Mouse (Mus musculus) R1 (cell line): ENCODE data around the gene Creld2.

Experiments used
- DNase-seq: peaks from one replicate; pipeline ENCODE4 v3.0.0-alpha.2; 2018; ENCODE audit warnings: low read depth, low spot score

Creld2 gene

DNA sequence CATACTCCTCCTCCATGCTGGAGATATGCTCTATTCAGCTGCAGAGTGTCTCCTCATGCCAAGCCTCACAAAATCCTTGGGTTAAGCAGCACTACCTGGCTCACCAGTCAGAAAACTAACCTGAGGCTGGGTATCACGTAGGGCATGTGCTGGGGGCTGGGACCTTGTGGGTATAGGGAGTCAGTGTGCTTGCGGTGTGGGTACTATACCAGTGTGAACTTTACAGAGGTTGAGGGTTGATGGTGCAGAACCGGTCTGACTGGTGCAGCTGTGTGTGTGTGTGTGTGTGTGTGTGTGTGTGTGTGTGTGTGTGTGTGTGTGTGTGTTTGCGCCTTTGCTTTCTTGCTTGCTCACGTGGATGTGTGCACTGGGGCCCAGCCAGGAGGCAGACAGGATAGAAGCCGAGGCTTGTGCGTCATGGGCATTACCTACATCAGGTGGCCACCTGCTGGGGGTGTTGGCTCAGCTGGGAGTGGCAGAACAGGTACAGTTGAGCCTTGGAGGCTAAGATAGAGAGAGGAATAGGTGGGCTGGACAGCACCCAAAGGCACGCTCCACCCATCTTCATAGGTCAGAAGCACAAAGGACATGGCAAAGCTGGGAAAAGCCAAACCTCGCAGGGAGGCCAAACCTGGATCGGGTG, 32.2 kb downstream of the Creld2 start:
- DNase-seq, result no peak

DNA sequence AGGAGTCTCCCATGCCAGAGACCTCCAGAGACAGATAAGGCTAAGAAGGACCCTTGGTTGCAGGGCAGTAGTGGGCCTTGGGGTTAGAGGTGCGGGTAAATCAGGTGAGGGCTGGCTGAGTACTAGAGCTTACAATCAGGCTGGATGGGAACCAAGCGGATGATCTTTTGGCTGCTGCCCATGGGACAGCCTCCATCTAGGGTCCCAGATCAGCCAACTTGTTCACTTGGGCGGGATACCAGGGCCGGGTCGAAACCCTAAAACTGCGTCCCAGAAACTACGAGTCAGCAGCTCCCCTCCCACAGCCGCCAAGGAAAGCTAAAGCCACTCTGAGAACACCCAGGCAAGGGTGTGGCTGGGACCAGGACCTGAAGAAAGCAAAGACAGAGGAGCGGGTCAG, 33.7 kb downstream of the Creld2 start:
- no peak for DNase-seq

DNA sequence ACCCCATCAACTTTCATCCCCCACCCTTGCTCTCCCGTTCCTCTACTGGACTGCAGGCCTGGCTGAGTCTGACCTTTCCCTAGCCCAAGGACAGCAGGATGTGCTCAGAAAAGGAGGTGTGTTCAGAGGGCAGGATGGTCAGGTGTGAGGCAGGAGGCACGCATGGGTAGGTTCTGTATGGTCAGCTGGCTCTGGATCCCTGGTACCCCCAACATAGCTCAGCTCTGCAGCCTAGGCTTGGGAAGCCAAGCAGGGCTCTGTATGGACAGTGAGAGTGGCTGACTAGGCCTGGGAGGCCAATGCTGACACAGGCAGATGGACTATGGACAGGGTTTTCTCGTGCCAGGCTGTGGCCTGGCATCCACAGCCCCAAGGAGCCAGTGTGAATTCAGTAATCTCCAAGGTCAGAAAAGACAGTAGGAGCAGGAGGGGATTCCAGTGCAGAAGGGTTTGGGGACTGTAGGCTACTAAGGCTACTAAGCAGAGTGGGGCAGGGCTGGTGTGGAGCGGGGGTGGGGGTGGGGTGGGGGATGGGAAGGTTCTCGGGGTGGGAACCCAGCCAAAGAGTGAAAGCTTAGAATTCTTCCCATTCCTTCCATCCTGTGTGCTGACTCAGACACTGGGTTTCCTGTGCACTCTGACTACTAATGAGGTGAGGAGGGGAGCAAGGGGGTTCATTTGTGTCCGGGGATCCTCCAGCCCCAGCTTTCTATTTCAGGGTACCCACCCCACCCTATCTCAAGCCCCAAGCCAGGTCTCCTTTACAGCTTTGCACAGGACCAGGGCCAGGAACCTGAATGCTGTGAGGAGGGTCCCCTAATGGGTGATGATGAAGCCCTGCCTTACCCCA, 34.9 kb downstream of the Creld2 start:
- DNase-seq, result peak; percentile 82

DNA sequence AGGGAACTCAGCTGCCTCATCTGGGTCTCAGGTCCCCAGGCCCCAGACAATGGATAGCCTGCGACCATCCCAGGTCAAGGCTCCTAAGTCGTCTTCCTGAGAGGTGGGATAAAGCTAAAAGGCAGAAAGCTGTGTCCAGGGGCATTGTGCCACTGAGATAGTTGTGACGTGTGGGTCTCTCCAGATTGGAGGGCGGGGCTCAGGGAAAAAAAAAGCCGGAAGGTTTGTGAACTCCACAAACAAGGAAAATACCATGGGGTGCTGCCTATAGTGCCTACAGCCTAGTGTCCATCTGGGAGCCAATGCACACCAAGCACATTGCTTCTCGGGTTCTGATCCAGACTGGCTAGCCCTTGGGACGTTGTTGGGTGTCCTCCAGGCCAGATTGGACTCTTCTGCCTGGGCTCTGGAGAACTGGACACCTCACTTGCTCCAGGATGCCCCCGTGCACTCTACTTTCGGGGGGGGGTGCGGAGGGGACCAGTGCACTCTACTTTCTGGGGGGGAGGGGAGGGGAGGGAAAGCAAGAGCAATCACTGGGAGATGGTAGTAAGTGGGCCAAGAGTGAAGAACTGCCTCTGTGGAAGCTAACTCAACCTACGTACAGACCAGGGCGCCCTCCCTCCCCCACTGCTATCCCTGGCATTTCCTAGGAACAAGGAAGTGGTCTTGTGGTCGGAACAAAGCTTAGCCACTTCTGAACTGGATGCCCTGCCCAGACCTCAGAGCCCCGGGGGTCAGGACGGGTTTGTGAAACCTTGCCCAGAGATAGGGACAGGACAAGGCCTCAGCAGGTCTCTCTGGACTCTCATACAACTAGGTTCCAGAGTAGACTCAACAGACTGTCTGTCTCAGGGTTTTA, 35.8 kb downstream of the Creld2 start:
- DNase-seq, result peak; percentile 84

DNA sequence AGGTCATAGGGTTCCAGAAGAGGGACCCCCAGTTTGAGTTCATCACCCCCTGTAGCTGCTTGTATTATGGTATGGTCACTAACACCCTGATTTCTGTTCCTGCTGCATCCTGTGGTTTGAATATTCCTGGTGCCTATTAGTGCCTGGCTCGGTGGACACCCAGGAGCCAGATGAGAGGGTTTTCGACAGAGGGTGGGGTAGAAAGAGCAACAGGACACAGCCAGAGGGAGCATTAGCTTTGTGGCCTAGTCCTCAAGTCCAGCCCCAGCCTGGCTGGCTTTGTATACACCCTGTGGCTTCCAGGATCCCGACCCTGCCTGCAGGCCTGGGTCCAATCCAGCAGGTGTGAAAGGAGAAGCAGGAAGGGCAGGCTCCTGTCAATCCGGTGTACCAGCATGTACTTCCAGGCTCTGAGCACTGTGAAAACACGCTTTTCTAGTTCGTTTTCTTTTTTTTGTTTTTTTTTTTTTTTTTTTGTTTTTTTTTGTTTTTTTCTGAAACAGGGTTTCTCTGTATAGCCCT, 36.5 kb downstream of the Creld2 start:
- peak; percentile 30 for DNase-seq

DNA sequence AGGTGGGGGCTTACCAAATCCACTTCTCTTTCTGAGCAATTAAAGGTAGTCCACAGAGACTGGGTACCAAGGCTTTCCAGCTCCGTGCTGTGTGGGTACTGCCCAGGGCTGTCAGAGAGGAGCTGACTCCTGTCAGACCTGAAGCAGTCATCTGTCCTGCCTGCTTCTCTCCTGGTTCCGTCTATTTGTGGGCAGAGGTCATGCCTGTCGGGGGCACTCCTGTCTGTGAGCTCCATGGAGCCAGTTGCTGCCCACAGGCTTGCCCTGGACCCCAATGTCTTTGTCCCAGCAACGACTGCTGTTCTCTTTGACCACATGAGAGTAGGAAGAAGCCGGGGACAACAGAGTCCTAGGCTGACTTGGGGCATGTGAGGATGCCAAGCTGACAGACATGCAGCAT, 37.2 kb downstream of the Creld2 start:
- DNase-seq, result no peak

DNA sequence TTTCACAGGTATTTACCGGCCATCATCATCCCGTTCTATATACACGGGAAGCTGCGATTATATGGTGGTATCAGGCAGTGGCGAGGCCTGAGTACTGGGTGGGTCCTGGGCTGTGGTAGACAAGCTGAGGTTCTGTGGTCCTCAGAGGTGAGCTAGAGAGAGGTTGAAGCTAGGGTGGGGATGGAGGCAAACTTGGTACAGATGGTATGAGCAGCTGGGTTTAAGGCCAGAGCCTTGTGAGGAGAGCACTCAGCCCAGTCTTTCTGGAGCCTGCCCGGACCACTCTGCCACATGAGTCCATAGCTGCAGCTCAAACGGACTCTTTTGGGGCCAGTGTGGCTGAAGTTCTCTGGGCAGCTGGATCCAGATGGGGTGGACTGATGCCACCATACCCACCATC, 37.9 kb downstream of the Creld2 start:
- DNase-seq, result no peak

DNA sequence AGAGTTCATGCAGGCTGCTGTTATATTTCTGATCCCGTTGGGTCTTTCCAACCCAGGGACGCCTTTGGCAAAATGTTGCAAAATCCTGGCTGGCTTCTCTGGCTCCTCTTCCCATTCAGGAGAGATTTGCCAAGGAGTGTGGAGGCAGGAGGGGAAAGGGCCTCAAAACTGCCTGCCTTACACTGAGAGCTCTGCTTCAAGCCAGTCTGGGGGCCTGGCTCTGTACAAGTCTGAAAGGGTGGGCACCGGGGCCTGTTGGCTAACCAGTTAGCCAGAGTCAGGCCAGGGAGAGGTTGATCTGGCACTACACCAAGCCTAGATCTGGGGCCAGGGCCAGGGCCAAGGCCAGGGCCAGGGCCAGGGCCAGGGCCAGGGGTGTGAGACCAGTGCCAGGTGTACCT, 38.7 kb downstream of the Creld2 start:
- DNase-seq, result no peak

DNA sequence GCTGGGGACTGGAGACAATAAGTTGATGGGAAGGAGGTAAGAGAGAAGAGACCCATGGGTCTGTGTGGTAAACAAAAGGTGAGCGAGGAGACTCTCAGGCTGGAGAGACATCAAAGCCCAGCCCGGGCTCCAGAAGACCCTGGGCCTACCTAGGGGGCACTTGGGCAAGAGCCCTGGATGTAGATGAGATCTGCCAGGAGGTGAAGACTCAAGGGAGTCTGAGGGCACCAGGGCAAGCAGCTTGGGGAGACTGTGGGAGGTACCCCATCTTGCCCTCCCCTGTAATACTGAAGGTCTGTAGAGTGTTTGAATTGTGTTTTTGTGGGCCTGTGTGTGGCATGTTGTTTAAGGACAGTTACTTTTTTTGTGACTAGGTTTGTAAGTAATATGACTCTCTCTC, 39.3 kb downstream of the Creld2 start:
- DNase-seq, result no peak

DNA sequence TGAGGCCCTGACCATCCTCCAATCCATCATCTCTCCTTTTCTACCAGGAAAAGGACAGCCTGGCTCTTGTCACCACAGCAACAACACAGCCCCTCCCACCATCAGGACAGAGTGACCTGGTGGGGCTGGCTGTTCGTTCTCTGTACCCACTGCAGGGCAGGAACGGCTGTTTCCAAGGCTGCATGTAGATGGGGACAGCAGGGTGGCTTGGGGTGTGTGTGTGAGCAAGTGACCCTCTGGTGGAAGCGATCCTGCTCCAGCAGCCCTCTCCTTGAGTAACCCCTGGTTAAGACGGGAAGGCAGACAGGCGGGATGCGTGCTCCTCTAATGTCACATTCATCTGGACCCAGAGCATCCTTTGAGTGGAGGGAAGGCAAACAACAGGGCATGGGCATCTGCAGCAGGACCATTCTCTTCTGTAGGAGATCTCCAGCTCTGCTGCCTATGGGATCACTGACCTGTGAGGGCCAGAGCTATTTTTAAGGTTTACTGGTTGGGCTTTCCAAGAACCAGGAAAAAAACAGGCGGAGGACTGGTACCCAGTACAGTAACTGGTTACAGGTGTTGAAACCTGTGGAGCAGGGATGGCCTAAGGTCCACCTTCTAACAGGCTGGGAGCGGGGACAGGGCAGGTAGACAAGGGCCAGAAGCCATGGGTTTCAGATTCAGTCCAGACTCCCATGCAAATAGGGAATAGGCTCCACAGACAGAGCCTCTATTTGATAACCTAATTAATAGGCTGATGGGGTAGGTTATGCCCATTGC, 39.9 kb downstream of the Creld2 start:
- no peak for DNase-seq

DNA sequence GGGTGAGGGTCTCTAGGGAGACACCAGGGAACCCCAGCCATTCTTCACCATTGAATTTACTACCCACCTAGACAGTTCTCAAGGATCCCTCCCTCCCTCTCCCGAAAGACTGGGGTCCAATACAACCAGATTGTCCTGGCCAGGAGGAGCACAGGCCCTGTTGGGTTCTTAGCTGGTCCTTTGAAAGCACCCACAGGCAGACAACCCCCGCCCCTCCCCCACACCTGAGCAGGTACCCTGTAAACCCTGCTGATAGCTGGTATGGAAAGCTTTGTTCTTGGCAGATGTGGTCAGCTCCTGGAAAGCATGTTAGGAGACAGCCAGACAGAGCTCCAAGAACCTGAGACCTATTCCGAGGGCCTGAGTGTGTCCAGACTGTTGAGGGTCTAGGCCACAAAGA, 41.3 kb downstream of the Creld2 start:
- no peak for DNase-seq

DNA sequence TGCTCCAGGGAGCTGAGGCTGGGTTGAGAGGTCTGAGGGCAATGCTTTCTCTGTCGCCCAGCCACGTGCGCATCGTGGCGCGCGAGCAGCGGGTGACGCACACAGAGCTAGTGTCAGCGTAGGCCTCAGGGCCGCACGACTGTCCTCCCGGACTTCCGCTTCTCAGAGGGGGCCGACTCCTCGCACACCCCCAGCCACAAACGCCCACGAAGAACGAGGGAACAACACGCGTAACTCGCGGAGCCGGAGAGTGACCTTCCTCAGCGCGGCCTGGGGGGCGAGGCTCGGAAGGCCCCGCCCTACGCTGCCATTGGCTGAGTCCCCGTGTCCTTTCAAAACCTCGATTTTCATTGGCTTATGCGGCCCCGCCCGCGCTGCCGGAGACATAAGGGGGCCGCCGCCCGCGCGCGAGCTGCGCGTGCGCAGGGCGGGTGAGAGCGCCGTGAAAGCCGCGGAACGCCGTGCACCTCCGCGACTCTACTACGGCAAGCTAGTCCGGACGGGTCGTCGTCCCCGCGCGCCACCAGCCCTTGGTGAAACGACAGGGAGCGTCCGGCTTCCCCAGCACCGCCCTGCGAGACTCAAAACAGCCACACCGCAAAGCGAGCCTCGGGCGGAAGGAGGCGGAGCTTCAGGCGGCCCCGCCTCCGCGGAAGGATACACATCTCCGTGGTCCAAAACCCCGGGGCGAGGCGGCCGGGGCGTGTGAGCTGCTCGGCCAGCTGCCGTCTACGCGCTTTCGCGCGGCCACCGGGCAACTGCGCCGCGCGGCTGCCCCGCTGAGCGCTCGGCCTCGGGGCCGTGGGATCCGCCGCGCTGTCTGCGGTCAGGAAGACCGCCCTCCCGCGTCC, 42.6 kb downstream of the Creld2 start, which contains the start of gene Pim3:
Gene Pim3 (plus strand): TSS at position 415 of the 851 bp plus-strand sequence.
- peak; percentile 99 for DNase-seq

DNA sequence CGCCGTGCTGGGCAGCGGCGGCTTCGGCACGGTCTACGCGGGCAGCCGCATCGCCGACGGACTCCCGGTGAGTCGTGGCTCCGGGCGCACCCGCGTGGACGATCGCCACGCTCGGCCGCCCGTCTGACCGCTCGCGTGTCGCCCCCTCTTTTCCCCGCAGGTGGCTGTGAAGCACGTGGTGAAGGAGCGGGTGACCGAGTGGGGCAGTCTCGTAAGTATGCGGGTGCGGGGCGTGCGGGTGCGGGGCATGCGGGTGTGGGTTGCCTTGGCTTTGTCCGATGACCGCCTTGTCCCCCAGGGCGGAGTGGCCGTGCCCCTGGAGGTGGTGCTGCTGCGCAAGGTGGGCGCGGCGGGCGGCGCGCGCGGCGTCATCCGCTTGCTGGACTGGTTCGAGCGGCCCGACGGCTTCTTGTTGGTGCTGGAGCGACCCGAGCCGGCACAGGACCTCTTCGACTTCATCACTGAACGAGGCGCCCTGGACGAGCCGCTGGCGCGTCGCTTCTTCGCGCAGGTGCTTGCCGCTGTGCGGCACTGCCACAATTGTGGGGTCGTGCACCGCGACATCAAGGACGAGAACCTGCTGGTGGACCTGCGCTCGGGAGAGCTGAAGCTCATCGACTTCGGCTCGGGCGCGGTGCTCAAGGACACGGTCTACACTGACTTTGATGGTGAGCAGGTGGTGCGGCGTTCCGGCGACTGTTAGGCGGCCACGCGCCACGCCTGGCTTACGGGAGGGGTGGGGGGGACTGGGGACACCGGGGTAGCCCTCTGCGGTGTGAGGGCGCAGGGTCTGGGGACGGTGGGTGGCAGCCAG, 43.6 kb downstream of the Creld2 start:
- DNase-seq, result peak; percentile 57

DNA sequence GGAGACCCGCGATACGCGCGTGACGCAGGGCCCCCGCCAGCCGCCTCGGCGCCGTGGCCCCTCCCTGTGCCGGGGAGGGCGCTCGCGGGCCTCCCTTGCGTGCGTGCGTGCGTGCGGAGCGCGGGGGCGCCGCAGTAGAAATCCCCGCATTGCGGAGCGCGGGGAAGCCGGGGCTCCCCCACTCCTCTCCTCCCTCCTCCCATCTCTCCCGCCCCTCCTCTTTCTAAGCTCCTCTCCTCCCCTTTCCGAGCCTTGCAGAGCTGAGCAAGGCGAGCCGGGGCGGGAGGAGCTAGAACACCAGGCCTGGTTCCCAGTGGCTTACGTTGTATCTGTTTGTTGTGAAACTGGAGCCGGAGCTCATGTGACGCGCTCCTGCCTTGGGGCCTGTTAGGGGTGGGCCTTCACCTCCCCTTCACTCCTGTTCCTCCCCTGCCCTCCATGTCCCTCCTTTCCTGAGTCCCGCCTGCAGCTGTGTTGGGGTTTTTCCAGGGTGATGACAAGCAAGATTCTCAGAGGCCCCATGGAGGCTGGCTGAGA, 44.3 kb downstream of the Creld2 start:
- DNase-seq, result peak; percentile 97

DNA sequence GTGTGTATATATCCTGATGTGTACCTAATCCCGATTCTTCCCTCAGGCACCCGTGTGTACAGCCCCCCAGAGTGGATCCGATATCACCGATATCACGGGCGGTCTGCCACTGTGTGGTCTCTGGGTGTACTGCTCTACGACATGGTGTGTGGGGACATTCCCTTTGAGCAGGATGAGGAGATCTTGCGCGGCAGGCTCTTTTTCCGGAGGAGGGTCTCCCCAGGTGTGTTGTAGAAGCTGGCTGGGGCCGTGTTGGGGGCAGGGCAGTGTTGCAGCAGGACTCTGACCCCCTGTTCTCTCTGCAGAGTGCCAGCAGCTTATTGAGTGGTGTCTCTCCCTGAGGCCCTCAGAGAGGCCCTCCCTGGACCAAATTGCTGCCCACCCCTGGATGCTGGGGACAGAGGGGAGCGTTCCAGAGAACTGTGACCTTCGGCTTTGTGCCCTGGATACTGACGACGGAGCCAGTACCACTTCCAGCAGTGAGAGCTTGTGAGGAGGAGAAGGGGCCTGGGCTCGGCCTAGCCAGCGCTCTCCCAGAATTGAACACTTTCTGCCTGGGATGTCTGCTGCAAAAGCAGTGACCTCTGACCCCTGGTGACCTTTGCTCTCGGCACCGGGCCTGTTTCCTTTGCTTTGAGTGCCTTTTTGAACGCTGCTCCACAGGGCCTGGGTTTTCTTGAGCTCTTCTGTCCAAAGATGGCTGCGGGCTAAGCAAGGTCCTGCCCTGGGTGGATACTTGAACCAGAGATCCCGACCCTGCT, 45.0 kb downstream of the Creld2 start:
- DNase-seq, result peak; percentile 49

DNA sequence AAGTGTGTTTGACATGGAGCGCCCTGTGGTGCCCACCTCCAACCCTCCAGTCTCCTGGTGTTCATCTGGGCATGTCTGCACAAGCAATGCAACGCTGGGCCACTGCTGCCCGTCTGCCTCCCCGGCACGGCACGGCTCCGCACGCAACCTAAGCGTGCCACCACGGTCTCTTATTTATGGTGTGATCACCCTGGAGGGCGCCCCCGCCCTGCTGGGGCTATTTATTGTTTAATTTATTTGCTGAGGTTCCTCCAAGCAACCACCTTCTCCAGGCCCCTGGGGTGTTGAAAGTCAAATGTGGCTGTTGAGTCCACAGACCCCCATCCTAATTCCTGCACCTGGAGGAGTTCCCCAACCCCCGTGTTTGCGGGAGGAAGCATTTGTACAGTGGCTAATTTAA, 45.6 kb downstream of the Creld2 start:
- DNase-seq, result no peak

DNA sequence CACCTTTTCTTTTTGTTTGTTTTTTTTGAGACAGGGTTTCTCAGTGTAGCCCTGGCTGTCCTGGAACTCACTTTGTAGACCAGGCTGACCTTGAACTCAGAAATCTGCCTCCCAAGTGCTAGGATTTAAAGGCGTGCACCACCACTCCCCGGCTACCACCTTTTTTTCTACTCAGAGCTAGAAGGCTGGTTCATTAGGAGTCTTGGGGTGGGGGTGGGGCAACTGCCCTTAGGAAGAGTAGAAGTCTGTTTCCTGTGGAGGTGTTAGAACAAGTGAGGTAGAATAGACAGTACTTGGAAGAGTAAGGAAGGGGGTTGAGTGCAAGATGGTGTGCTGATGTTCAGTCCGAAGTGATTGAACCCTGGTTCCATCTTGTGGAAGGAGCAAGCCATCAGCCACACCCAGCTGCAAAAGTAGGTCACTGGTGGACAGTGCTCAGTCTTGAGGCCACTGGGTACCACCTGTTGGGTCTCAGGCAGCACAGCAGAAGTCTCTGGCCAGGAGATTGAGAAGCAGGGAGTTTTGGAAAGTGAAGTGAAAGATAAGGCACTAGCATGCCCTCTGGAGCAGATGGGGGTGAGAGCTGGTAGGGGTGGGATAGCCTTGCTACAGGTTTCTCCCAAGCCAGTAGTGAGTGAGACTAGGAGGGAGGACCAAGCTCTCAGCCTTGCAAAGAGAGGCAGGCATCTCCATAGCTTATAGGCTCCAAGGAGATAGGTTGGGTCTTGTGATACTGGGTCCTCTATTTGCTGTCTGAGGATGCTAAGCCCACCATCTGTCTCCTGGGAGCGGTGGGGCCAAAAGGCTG, 46.6 kb downstream of the Creld2 start:
- peak; percentile 89 for DNase-seq
